Mouse (Mus musculus) embryonic fibroblast, embryonic 13.5 days (primary cell): Measurements from ENCODE around the gene Lekr1. TPM values are rescaled to one million over a fixed set of nuclear protein-coding genes. Genes with fewer than 3 reads are reported as not detected.

Experiments used
- H3K27ac ChIP-seq: 2 replicates; pipeline ENCODE4 v1.5.1; 2012; ENCODE audit warnings: low read length, control low read depth, inconsistent platforms; ENCODE audit not compliant: insufficient read depth
- H3K4me1 ChIP-seq: 2 replicates; pipeline ENCODE4 v1.6.1; 2011; ENCODE audit warnings: low read length; ENCODE audit not compliant: control insufficient read depth, insufficient read depth
- H3K4me3 ChIP-seq: 2 replicates; pipeline ENCODE4 v1.5.1; 2011; ENCODE audit warnings: mild to moderate bottlenecking, control low read depth, low read length; ENCODE audit not compliant: insufficient read depth
- CTCF ChIP-seq: IDR thresholded peaks from 2 replicates; pipeline ENCODE4 v1.5.1; 2011; ENCODE audit warnings: mild to moderate bottlenecking, control low read depth, low read length, moderate library complexity, borderline replicate concordance; ENCODE audit not compliant: insufficient read depth
- POLR2A ChIP-seq: IDR thresholded peaks from 2 replicates; pipeline ENCODE4 v1.6.1; 2011; ENCODE audit warnings: low read depth, mild to moderate bottlenecking, control low read depth, low read length, moderate library complexity
- polyA plus RNA-seq: library from polyadenylated mRNA; stranded (reverse); fragments of >200 nt; gene quantifications from 2 replicates; pipeline ENCODE4 v1.2.4, GENCODE M21; 2011; ENCODE audit warnings: low read depth; ENCODE audit not compliant: missing spikeins, insufficient read length

Gene Lekr1
- polyA plus RNA-seq, 1 experiment, result 5.2 TPM

DNA sequence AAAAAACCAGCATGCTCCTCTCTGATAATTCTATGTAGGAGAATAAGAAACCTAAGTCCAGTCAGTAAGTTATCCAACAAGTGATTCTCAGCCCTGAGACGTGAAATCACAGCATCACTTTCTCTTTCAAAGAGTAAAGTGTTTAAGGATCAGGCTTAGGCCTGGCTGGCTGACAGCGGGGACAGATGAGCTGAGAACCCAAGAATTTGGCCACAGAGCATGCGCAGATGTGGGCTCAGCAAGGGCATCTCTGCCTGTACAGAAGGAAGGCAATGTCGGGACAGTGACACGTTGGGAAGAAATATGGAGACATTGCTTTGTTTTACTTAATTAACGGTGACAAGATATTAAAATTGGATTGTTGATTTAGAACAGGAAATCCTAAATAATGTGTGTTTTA lies 160.7 kb downstream of the Lekr1 start:
- TF ChIP-seq CTCF, result no peak
- no peak overlapping the region for H3K4me3 ChIP-seq

DNA sequence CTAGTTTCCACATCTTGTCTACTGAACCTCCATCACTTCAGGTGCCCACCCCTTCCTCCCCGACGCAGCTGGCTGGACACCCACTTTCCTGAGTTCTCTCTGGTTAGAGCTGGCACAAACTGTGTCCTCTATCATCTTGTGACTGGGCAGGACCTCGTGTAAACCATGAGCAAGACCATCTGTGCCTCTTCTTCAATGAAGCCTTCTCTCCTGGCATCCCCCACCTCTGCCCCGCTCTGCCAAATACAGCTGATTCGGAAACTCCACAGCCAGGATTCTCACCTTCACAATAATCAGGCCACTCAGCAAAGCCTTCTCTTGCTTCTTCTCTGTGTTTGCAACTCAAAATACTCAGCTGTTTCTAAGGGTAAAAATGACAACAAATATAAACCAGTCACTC lies 161.4 kb downstream of the Lekr1 start:
- H3K4me1 ChIP-seq, result no peaks in the 10 kb centered on the region; the same call in 1 of the 2 replicates
- no peak for TF ChIP-seq CTCF
- no peak for TF ChIP-seq POLR2A
- no peak overlapping the region for H3K4me3 ChIP-seq
- H3K27ac ChIP-seq, result no peak overlapping the region

More for the DNA sequence above, 160.7 kb downstream of the Lekr1 start:
- no peaks in the 10 kb centered on the region; the same call in 1 of the 2 replicates for H3K4me1 ChIP-seq
- no peak overlapping the region for H3K27ac ChIP-seq

DNA sequence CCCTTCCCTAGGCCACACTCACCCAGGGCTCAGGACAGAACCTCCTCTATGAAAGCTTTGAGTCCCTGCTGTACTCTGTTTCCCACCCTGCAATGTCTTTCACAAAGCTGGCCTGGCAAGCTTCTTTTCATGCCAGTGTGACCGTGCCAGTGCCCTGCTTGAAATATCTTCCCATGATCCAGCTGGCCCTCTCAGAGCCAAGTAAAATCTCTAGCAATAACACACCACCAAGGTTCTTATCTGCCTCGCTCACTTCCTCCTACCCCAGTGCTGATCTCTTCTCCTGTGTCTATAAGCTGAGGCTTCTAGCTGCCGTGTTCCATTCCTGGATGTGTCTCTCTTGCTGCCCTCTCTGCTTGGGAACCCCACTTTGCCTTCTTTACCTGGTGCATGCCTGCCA lies 162.0 kb downstream of the Lekr1 start:
- no peak overlapping the region for H3K4me3 ChIP-seq
- TF ChIP-seq CTCF, result no peak
- TF ChIP-seq POLR2A, result no peak

DNA sequence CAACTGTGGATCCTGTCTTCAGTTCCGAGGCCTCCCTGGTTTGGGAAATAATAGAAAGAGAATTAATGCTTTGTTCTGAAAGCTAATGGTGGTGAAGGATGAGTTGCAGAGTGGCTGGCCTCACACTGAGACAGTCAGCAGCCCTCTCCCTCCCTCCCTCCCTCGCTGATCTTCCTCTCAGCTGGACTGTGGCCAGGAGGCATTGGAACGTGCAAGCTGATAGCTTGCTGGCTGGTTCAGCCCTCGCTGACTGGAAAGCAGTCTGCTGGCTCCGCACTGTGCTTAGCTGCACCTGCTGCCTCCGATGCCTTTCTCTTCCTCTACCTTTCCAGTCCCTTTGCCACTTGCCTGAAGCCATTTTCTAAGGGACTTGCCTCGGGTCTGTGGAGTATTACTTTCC lies 163.2 kb downstream of the Lekr1 start:
- TF ChIP-seq POLR2A (no peak), CTCF (no peak)
- no peak overlapping the region for H3K4me3 ChIP-seq
- H3K27ac ChIP-seq, result no peak overlapping the region
- H3K4me1 ChIP-seq, result no peaks in the 10 kb centered on the region; the same call in 1 of the 2 replicates

More for the DNA sequence above, 162.0 kb downstream of the Lekr1 start:
- Histone ChIP-seq H3K27ac (no peak overlapping the region), H3K4me1 (no peaks in the 10 kb centered on the region; the same call in 1 of the 2 replicates)

DNA sequence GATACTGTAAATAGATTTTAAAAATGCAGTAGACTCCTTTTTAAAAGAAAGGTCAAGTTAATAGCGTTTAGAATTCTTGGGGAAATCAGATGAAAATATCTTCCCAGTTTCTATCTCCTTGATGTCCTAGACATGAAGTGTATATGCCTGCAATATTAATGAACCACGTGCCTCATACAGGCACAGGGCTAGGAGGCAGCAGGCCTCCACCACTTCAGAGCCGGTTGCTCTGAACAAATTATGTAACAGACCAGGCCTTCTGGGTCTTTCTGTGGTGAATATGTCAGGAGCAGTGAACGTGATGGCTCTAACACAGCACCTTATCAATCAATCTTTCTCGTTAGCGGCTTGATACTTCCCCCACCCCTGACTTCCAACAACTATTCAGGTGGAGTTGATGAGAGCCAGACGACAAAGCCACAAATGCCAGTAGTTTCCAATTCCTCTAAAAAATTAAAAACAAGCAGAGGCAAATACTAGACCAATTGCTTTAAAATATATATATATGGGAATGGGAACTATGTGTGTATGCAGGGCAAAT lies 164.0 kb downstream of the Lekr1 start:
- Histone ChIP-seq H3K27ac (no peak overlapping the region), H3K4me3 (no peak overlapping the region), H3K4me1 (no peaks in the 10 kb centered on the region; the same call in 1 of the 2 replicates)
- no peak for TF ChIP-seq CTCF
- TF ChIP-seq POLR2A, result no peak

DNA sequence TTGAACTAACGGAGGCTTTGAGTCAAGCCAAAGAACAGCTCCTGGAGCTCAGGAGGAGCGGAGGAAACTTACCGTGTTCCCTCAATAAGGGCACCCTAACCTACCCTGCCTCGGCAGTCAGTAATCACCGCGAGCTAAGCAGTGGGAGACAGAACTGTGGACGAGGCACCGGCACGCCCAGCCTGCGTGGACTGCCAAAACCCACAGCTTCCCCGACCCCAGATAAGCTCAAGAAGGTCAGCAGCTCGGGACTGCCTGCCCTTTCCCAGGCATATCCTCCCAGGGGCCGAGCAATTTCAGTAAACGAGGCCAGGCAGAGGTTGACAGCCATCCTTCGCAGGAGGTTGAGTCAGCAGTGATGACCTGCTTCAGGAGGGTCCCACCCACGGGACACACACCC lies 164.8 kb downstream of the Lekr1 start:
- TF ChIP-seq POLR2A (no peak), CTCF (no peak)
- no peak overlapping the region for H3K27ac ChIP-seq
- H3K4me3 ChIP-seq, result no peak overlapping the region
- no peaks in the 10 kb centered on the region; the same call in 1 of the 2 replicates for H3K4me1 ChIP-seq

DNA sequence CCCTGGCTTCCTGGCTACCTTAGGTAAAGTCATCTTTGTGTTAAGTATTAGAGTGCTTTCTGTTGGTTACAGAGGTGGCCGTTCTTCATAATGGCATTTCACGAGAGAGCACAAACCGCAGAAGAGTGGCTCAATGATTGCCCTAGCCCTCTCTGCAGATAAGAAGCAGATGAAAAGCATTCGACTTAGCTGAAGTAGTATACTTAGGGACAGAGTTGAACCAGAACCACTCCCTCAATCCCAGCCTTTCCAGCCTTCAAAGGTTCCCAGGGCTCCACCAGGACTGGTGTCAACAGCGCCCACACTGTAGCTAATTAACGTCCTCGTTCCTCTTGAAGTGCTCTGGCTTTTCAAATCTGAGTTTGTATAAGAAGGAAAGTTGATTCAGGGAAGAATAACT lies 166.4 kb downstream of the Lekr1 start:
- Histone ChIP-seq H3K27ac (no peak overlapping the region), H3K4me3 (no peak overlapping the region), H3K4me1 (no peaks in the 10 kb centered on the region; the same call in 1 of the 2 replicates)
- TF ChIP-seq CTCF (no peak), POLR2A (no peak)

DNA sequence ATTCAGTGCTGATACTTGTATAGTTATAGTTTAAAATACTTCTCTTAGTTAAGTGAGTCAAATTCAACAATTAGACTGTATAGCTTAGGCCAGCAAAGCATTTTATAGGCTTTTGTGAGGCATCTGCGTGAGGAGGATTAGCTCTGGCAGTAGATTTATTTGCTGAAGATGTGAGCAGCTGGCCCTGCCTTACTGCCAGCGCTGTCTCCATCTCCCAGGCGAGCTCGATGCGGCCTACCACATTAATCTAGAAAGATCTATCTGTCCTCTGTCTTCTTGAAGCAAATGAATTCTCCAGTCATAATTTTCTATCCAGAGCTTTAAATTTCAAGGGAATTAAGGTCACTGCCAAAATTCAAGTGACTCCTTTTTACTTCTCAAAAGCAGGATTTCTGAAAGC lies 170.4 kb downstream of the Lekr1 start:
- H3K27ac ChIP-seq, result no peak overlapping the region
- H3K4me1 ChIP-seq, result no peaks in the 10 kb centered on the region
- TF ChIP-seq CTCF (no peak), POLR2A (no peak)
- no peak overlapping the region for H3K4me3 ChIP-seq

DNA sequence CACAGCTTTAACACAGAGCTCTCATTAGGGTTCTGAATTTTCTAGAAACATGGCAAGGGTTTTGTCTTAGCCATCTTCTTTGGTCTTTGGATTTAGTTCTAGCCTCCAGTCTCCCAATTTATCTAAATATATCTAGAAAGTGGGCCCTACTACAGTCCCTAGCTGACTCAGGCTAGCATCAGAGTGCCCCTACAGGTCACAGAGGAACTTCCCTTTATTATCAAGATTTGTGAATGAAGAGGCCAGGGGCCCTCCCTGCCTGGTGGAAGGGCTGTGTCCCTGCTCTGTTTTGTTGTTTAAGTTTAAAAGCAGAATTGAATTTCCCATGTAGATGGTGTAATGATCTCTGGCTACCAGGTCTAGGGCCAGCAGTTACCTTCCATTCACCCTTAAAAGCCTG lies 173.6 kb downstream of the Lekr1 start:
- H3K4me1 ChIP-seq, result peaks cover 5% of the 10 kb centered on the region
- H3K27ac ChIP-seq, result no peak overlapping the region
- no peak for TF ChIP-seq POLR2A
- no peak for TF ChIP-seq CTCF
- no peak overlapping the region for H3K4me3 ChIP-seq

DNA sequence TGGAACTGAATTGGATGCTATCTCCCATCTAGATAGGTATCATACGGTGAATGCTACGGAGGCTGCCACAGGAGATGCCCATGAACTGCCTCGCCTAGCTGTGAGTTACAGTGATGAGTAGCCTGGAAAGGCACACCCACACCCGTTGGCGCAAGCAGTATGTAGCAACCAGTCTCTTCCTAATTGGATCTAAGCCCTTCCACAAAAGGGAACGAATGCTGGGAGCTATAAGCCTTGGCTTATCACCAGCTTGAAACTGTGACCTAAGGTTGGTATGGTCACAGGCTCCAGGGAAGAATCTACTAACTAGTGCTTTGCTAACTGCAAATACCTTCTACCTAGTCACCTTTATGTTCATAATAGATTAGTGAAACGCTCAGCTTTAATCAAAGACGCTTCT lies 175.1 kb downstream of the Lekr1 start:
- Histone ChIP-seq H3K4me3 (no peak overlapping the region), H3K27ac (no peak overlapping the region), H3K4me1 (peaks cover 14% of the 10 kb centered on the region)
- TF ChIP-seq CTCF (no peak), POLR2A (no peak)

DNA sequence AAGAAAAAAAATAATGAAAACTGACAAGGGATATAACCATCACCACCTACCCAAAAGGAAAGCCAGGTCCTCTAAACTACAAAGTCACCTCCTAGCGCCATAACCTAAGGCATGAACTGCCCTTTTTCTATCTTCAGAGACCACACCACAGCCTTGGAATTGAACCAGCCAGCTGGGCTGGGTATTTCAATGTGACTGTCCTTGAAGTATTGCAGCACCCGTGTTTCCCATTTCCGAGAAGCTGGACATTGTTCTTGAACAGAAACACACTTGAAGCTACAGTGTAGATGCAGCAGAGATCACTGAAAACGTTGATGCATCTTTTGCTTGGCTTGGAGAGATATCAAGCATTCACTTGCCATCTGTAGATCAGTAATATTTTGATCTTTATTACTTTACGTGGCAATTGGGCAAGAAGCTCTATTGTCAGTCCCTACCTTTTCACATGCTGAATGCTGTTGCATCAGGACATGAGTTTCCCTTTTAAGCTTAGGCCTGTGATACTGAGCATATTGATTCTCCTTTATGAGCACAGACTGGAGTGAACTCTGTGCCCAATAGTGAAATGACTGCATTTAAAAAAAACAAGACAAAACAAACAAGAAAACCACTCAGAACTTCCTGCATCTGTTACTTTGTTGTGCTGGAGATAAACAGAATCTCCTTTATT lies 176.6 kb downstream of the Lekr1 start:
- Histone ChIP-seq H3K27ac (no peak overlapping the region), H3K4me1 (peaks cover 20% of the 10 kb centered on the region), H3K4me3 (no peak overlapping the region)
- TF ChIP-seq POLR2A (no peak), CTCF (no peak)
